Mouse (Mus musculus): ENCODE results near the gene Best3. TPM values are rescaled to one million over a fixed set of nuclear protein-coding genes. Genes with fewer than 3 reads are reported as not detected.
"Not testable (repeated sequence)": the region's sequence is repeated elsewhere in the genome, so short reads cannot be mapped to it uniquely, and the experiment has no call there.

Best3 gene
- polyA plus RNA-seq, 1 experiment = 1.4 TPM

DNA sequence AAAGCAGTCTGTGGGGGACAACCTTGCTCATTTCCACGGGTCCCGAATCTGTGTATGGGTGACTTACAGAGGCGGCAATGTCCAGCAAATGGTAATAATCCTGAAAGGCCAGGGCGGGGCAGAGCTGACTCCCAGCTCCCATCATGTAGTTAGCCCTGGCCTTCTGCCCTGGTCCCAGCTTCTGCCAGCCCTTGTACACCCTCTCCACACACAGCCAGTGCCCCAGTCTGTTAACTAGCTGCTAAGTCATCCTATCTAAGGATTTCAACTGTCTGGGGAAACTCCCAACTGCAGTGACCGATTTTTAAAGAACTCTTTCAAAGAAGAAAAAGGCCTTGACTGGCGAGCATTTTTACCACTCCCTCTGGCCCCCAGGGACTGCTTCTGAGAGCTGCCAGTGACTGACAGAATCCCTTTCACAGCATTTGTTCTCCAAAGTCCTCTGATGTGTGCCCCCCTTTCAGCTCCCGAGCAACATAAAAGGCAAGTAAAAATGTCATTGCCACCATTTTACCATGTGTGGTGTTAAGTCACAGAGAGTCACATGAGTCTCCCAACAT lies 32.2 kb downstream of the Best3 start:
- Histone ChIP-seq H3K4me3 (no peak overlapping the region), H3K79me2 (ENCODE audit: control insufficient read depth, insufficient read depth) (no peaks in the 10 kb centered on the region), H3K4me2 (ENCODE audit: low read depth) (peak overlapping the region; percentile 42), H3K27me3 (ENCODE audit: control insufficient read depth, insufficient read depth, insufficient read length) (no peaks in the 10 kb centered on the region), H3K36me3 (ENCODE audit: control insufficient read depth, insufficient read depth) (no peaks in the 10 kb centered on the region), H3ac (ENCODE audit: control insufficient read depth, insufficient read length) (no peak overlapping the region)
- TF ChIP-seq POLR2A (IDR thresholded peaks at IDR 0.05; ENCODE audit: insufficient read length, low read depth) = no peak

DNA sequence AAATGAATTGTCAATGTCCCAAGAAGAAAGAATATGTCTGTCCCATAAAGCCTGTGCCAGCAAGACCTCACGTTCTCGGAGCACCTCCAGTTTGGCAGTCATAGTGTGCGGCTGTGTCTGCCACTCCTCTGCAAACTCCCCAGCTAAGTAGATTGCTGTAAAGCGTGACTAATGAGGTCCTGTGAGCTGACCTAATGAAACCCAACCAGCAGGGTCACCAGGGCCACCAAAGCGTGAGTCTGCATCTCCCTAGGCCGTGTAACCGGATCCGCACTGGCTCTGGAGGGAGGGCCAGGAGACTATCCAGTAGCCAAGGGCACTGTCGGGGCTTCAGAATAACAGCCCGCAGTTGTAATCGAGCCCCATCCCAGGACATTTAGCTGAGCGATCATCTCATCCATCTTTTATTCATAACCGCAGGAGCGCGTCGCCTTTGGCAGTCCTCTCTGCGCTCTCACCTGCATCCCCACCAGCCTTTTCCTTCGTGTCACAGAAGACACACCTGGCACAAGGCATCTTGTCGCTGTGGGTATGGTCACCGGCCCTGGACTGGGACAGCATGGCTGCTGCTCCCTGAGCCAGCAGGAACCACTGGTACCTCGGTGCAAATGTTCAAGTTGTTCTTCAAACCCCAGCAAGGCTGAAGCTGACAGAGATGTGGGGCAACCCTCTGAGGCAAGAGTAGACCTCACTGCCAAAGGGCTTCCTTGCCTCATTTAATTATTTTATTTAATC lies 35.1 kb downstream of the Best3 start:
- Histone ChIP-seq H3ac (ENCODE audit: control insufficient read depth, insufficient read length) (no peak overlapping the region), H3K79me2 (ENCODE audit: control insufficient read depth, insufficient read depth) (no peaks in the 10 kb centered on the region), H3K4me3 (no peak overlapping the region), H3K4me2 (ENCODE audit: low read depth) (peak overlapping the region; percentile 74), H3K36me3 (ENCODE audit: control insufficient read depth, insufficient read depth) (no peaks in the 10 kb centered on the region), H3K27me3 (ENCODE audit: control insufficient read depth, insufficient read depth, insufficient read length) (no peaks in the 10 kb centered on the region)
- no peak for TF ChIP-seq REST (IDR thresholded peaks at IDR 0.05; ENCODE audit: insufficient read depth, insufficient read length)
- no peak for TF ChIP-seq E2F4 (IDR thresholded peaks at IDR 0.05; ENCODE audit: insufficient read depth)
- no peak for TF ChIP-seq USF1 (IDR thresholded peaks at IDR 0.05; ENCODE audit: low read depth)
- TF ChIP-seq CEBPB (IDR thresholded peaks at IDR 0.05; ENCODE audit: insufficient read depth, poor library complexity, severe bottlenecking) = no peak
- peak; percentile 60 to 86 (median 66) for TF ChIP-seq MYOD1 (IDR thresholded peaks at IDR 0.05; ENCODE audit: control insufficient read depth in 1 of 3, insufficient read length in 2 of 3, low read depth in 2 of 3)
- no peak for TF ChIP-seq TCF12 (IDR thresholded peaks at IDR 0.05; ENCODE audit: insufficient read depth, poor library complexity, severe bottlenecking)

DNA sequence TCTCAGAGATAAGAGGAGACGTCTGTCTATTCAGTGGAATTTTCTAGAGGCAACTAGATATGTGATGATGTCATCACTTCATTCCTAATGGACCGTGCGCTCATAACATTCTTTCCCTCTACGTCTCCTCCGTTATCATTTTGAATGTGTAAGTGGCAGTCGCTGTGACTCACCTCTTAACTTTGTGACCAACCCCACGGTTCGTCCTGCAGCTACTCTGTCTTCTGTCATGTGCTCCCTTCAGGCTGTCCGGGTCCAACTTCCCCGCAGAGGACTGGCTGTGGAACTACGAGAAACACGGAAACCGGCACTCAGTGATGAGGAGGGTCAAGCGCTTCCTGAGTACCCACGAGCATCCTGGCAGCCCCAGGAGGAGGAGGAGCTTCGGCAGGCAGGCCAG lies 37.6 kb downstream of the Best3 start:
- Histone ChIP-seq H3K36me3 (ENCODE audit: control insufficient read depth, insufficient read depth) (no peaks in the 10 kb centered on the region), H3ac (ENCODE audit: control insufficient read depth, insufficient read length) (no peak overlapping the region), H3K4me3 (peak overlapping the region; percentile 16), H3K79me2 (ENCODE audit: control insufficient read depth, insufficient read depth) (no peaks in the 10 kb centered on the region), H3K27me3 (ENCODE audit: control insufficient read depth, insufficient read depth, insufficient read length) (no peaks in the 10 kb centered on the region), H3K4me2 (ENCODE audit: low read depth) (peak overlapping the region; percentile 67)
- TF ChIP-seq USF1 (IDR thresholded peaks at IDR 0.05; ENCODE audit: low read depth) (no peak), MYOG (IDR thresholded peaks at IDR 0.05; ENCODE audit: control insufficient read depth in 1 of 3, insufficient read depth in 1 of 3, insufficient read length in 2 of 3, low read depth in 2 of 3) (no peak), POLR2A (IDR thresholded peaks at IDR 0.05; ENCODE audit: insufficient read length, low read depth) (no peak), CEBPB (IDR thresholded peaks at IDR 0.05; ENCODE audit: insufficient read depth, poor library complexity, severe bottlenecking) (no peak), E2F4 (IDR thresholded peaks at IDR 0.05; ENCODE audit: insufficient read depth) (no peak), POLR2AphosphoS2 (IDR thresholded peaks at IDR 0.05; ENCODE audit: insufficient read length, low read depth) (no peak), MAX (IDR thresholded peaks at IDR 0.05; ENCODE audit: low read depth) (no peak), MYOD1 (IDR thresholded peaks at IDR 0.05; ENCODE audit: control insufficient read depth in 1 of 3, insufficient read length in 2 of 3, low read depth in 2 of 3) (no peak), TCF12 (IDR thresholded peaks at IDR 0.05; ENCODE audit: insufficient read depth, poor library complexity, severe bottlenecking) (no peak), SRF (IDR thresholded peaks at IDR 0.05; ENCODE audit: control insufficient read depth, insufficient read length, low read depth) (no peak), TCF3 (IDR thresholded peaks at IDR 0.05; ENCODE audit: insufficient read length, low read depth) (no peak), REST (IDR thresholded peaks at IDR 0.05; ENCODE audit: insufficient read depth, insufficient read length) (no peak)

DNA sequence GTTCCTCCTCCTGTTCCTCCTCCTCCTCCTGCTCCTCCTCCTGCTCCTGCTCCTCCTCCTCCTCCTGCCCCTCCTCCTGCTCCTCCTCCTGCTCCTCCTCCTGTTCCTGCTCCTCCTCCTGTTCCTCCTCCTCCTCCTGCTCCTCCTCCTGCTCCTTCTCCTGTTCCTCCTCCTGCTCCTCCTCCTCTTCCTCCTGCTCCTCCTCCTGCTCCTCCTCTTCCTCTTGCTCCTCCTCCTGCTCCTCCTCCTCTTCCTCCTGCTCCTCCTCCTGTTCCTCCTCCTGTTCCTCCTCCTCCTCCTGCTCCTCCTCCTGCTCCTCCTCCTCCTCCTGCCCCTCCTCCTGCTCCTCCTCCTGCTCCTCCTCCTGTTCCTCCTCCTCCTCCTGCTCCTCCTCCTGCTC lies 39.7 kb downstream of the Best3 start:
- H3K27me3 ChIP-seq (ENCODE audit: control insufficient read depth, insufficient read depth, insufficient read length); H3ac ChIP-seq (ENCODE audit: control insufficient read depth, insufficient read length); H3K79me2 ChIP-seq (ENCODE audit: control insufficient read depth, insufficient read depth); H3K36me3 ChIP-seq (ENCODE audit: control insufficient read depth, insufficient read depth); H3K4me3 ChIP-seq: not testable (repeated sequence)
- peak overlapping the region; percentile 66 for H3K4me2 ChIP-seq (ENCODE audit: low read depth)

DNA sequence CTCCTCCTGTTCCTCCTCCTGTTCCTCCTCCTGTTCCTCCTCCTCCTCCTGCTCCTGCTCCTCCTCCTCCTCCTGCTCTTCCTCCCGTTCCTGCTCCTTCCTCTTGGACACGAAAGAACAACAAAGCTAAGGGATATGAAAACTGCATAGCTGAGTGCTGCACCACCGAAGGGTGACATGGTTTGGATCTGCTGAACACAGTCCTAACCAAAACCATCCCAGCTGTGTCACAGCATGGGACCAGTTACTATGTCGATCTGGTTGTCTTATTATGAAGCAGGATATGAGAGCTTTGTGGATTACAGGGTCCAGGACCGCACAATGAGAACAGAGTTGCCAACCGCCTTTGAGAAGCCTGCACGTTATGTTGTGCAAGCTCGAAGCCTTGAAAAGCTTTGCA lies 40.1 kb downstream of the Best3 start:
- Histone ChIP-seq H3K79me2 (ENCODE audit: control insufficient read depth, insufficient read depth) (no peaks in the 10 kb centered on the region), H3K36me3 (ENCODE audit: control insufficient read depth, insufficient read depth) (no peaks in the 10 kb centered on the region), H3K4me2 (ENCODE audit: low read depth) (peak overlapping the region; percentile 66), H3K27me3 (ENCODE audit: control insufficient read depth, insufficient read depth, insufficient read length) (no peaks in the 10 kb centered on the region), H3ac (ENCODE audit: control insufficient read depth, insufficient read length) (no peak overlapping the region), H3K4me3 (no peak overlapping the region)
- no peak for TF ChIP-seq POLR2AphosphoS2 (IDR thresholded peaks at IDR 0.05; ENCODE audit: insufficient read length, low read depth)
- no peak for TF ChIP-seq MYOD1 (IDR thresholded peaks at IDR 0.05; ENCODE audit: control insufficient read depth in 1 of 3, insufficient read length in 2 of 3, low read depth in 2 of 3)
- TF ChIP-seq SRF (IDR thresholded peaks at IDR 0.05; ENCODE audit: control insufficient read depth, insufficient read length, low read depth) = no peak

DNA sequence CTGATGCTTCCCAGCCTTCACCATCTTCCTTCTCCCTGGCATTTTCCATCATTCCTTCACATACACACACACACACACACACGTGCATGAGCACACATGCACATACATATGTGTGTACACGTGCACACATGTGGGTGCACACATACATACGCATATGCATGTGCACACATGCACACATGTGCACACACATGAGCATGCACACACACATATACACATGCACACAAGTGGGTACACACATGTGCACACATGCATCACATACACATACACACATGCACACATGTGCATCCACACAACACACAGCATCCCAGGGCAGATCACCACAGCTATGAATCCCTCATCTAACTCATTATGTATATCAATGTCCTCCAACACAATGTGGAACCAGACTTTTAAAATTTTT lies 45.0 kb downstream of the Best3 start:
- Histone ChIP-seq H3K27me3 (ENCODE audit: control insufficient read depth, insufficient read depth, insufficient read length) (no peaks in the 10 kb centered on the region), H3K79me2 (ENCODE audit: control insufficient read depth, insufficient read depth) (no peaks in the 10 kb centered on the region), H3K36me3 (ENCODE audit: control insufficient read depth, insufficient read depth) (no peaks in the 10 kb centered on the region), H3K4me3 (no peak overlapping the region), H3ac (ENCODE audit: control insufficient read depth, insufficient read length) (no peak overlapping the region), H3K4me2 (ENCODE audit: low read depth) (no peak overlapping the region)
- TF ChIP-seq USF1 (IDR thresholded peaks at IDR 0.05; ENCODE audit: low read depth) (no peak), POLR2AphosphoS2 (IDR thresholded peaks at IDR 0.05; ENCODE audit: insufficient read length, low read depth) (peak; percentile 54)

Data from myocyte (in vitro differentiated cells).